Mouse (Mus musculus) spleen, postnatal 4 days (tissue): Measurements from ENCODE around the gene Cacna1s.
A peak's percentile ranks its signal among the peaks of the same experiment; 100 is the strongest.

Source experiments
- DNase-seq, 2 experiments: peaks; one replicate each; pipeline ENCODE4 v3.0.0; 2022; ENCODE audit warnings: low spot score in 2 of 2

Cacna1s gene

GRCm38 (mm10) chr1:136052547-136052946 lies at the start of gene Cacna1s:
Gene Cacna1s, plus strand, starts transcription at chr1:136052750.
- DNase-seq = no peak

GRCm38 (mm10) chr1:136006292-136006748 lies 46.2 kb upstream of the Cacna1s start, which contains the start of gene Igfn1:
Gene Igfn1, minus strand, starts transcription at chr1:136006342.
- DNase-seq = no peak

- peak; percentile 80 to 81 for DNase-seq
These were observed 45.1 kb upstream of the Cacna1s start, which contains the start of gene Tmem9 for GRCm38 (mm10) chr1:136007211-136008158. Gene Tmem9, plus strand, starts transcription at chr1:136008150.

DNA sequence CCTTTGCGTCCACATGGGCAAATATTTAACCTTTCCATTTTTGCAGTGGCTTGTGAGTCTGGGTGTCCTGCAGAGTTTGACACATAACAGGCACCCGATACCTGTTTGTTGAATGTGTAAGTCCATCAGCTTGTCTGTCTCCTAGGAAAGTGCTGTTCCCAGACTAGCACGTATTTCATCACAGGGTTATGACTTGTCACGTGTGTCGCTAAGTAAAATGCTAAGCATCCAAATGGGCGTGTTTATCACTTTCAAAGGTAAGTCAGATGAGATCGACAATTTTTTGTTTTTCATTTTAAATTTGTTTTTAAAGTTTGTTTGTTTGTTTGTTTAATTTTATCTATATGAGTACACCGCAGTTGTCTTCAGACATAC lies 44.4 kb upstream of the Cacna1s start:
- no peak for DNase-seq

DNA sequence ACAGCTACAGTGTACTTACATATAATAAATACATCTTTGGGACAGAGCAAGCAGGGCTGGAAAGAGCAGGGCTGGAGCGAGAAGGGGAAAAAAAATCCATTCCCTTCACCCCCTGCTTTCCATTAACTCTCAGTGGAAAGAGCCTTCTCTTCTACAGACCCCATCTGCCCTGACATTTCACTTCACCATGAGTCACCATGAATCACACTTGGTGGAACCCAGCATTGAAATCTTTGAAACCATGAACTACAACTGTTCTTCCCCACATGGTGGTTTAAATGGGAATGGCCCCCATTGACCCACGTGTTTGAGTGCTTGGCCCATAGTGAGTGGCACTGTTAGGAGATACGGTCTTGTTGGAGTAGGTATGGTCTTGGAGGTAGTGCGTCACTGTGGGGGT lies 42.3 kb upstream of the Cacna1s start:
- DNase-seq = no peak

DNA sequence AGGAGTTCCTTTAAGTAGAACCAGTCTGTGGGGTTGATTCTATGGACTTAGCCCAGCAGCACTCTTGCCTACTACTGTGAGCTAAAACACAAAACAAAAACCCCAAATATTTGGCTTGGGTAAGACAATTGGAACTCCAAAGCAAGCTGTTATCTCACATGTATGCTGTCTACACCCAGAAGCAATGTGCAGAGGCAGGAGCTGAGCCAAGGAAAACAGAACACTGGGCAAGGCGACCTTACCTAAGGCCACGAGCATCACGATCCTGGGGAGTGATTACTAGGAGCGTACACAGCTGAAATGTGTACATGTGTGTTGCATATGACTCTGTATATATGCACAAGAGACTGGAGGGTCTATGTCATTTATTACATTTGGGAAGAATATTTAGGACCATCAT lies 39.0 kb upstream of the Cacna1s start:
- no peak for DNase-seq

DNA sequence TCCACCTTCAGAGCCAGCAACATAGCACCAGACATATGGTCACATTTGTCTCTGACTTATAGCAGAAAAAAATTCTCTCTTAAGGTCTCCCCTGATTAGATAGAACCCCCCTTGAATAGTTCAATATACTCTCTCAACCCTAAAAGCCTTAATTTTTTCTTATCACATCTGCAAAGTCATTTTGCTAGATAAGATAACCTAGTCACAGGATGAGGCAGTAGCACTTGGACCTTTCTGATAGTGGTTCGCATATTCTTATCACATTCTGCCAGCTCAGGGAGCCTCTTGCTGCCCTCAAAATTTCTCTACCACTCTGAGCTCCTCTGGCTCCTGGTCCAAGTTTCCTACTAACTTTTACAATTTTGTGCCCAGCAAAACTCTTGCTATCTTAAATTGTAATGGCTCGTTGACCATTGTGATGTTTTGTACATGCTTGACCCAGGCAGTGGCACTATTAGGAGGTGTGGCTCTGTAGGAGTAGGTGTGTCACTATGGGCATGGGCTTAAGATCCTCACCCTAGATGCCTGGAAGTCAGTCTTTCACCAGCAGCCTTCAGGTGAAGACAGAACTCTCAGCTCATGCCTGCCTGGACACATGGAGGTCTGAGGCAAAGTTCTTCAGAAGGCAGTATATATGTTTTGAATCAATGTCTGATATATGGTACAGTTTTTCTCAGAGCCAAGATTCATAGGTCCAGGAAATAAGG lies 37.6 kb upstream of the Cacna1s start:
- DNase-seq = no peak

GRCm38 (mm10) chr1:136017307-136017706 lies 35.2 kb upstream of the Cacna1s start:
- DNase-seq = no peak

GRCm38 (mm10) chr1:136017907-136018313 lies 34.6 kb upstream of the Cacna1s start:
- DNase-seq = peak; percentile 88 to 91

- peak; percentile 41 to 78 for DNase-seq
These were observed 34.0 kb upstream of the Cacna1s start for GRCm38 (mm10) chr1:136018390-136019189.

GRCm38 (mm10) chr1:136030201-136030600 lies 22.3 kb upstream of the Cacna1s start:
- DNase-seq = no peak

DNA sequence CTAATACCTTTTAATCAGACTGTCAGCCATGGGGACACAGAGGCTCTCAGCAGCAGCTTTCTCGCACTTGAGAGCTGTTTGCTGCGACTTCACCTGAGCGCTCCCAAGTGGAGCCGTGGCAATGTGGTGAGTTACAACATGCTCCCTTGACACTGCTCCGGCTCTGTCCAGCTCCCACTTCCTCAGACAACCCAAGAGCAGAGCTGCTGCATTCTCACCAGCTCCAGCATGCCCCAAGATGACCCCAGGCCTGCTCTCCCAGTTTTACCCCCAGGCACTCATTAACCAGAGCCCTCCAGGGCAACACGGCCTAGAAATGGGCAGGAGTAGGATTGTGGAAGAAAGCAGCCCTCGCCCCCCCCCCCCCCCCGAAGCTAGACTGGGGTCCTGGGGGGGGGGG lies 20.9 kb upstream of the Cacna1s start:
- DNase-seq = no peak

- no peak for DNase-seq
These were observed 19.6 kb upstream of the Cacna1s start for GRCm38 (mm10) chr1:136032961-136033360.

DNA sequence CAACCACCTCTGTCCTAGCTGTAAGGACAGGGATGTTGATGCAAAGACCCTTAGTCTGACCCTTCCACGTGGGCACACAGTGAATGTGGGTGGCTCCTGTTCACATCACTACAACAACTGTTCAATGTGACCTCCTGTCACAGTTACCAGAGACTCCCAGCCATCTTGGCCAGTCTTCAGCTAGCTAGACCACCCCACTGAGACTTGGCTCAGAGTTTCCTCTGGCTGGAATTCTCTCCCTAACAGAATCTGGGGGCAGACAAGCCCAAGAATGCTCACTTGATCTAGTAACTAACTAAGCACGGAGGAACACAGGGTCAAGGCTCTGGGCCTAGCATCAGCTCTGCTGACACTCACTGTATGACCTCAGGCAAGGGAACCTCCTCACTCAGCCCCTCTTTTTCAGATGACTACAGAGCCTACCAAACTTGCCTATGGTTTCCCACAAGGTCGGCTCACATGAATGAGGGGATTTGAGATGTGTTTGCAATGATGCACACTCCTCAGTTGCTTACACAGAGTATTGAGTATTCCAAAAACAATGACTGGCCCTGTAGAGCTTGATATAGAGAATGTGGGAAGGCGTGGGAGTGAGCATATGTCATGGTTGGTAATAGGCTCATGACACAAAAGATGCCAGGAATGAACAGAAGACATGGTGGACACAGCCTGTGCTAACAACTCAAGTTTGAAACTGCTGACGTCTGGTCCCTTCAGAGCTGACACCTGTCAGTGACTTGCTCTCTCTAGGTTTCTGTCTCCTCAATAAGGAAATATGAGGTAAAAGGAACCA lies 13.6 kb upstream of the Cacna1s start:
- no peak for DNase-seq

DNA sequence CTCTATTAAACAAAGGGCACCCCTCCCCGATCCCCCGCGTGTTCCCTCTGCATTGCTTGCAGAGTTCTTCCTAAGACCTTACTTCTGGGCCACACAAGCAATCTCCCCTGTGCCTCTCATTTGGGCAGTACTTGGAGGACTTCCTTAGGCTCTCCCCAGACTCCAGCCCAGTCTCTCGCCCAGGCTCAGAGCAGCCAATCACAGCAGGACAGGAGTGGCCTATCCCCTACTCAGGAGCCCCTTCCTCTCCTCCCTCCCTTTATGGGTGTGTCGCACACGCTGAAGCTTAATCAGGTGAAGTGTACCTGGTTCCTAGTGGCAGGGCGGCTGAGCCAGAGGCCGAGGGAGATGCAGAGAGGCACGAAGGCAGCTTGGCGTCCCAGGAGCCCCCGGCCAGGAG lies 12.1 kb upstream of the Cacna1s start:
- no peak for DNase-seq

DNA sequence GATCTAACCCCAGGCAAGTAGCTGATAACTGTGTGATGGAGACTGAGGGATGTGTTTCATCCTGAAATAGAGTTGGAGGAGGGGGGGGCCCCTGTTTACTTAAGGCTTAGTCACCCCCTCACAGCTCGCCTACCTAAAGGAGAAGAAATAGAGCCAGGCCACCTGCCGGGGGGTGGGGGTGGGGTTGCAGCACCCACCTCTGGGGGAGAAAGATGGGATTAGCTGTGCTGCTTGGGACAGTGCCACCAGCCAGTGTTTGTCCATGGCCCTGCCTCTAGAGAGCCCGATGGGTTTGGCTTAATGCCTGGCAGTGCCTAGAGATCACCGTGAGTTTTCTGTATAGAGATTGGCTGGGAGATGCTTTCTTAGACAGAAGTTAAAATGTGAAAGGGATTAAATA lies 11.7 kb upstream of the Cacna1s start:
- DNase-seq = no peak

DNA sequence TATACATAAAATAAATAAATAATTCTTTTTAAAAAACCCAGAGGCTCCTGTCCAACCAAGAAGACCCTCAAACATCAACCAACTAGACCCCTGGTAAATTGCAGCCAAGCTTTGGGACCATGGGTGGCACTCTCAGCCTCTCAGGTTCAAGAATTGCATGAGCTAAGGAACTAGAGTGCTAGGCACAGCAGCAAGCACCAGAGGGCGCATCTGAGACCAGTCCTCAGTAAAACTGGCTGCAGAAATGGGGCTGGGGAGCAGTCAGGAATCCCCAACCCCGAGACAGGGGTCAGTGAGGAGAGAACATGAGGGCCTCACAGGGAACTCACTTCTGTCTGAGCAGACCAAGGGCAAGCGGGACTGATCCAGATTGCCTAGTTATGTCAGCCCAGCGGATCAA lies 6.8 kb upstream of the Cacna1s start:
- peak; percentile 42 to 78 for DNase-seq

DNA sequence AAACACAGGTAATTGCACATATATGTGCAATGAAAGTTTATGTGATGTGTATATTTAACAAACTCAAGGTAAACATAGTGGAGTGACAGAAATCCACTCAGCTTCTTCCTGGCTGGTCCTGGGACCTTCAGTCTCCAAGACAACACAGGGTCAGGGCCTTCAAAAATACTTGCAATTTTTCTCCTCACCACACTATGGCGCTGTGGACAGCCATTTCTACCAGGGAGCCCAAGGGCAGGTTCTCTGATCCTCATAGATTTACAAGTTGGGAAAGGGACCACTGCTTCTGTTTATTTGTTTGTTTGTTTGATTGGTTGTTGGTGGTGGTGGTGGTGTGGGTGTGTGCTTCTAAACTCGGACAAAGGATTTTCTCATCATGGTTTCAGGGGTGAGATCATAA lies 5.1 kb upstream of the Cacna1s start:
- no peak for DNase-seq

- DNase-seq = no peak
These were observed 4.7 kb upstream of the Cacna1s start for GRCm38 (mm10) chr1:136047894-136048293.

- no peak for DNase-seq
These were observed 2.1 kb upstream of the Cacna1s start, which contains the start of gene Ascl5 for GRCm38 (mm10) chr1:136050312-136051012. Gene Ascl5, plus strand, starts transcription at chr1:136050804.

- no peak for DNase-seq
These were observed 1.6 kb upstream of the Cacna1s start for GRCm38 (mm10) chr1:136051013-136051315.
